Mouse (Mus musculus) neural tube, embryonic 13.5 days (tissue): Measurements from ENCODE around the gene Ube2m. TPM values are rescaled to one million over a fixed set of nuclear protein-coding genes. Genes with fewer than 3 reads are reported as not detected.

Experiments
- ATAC-seq: fragments of 200-750 bp; cut with Nextera tagmentation; 2 replicates; pipeline ENCODE4 v1.8.0; 2017; ENCODE audit warnings: low read depth, mild to moderate bottlenecking, moderate TSS enrichment, moderate library complexity
- H3K27ac ChIP-seq: fragments of 300-500 bp; sonication (generic); replicated peaks from 2 replicates; pipeline ENCODE4 v1.5.1; 2015; ENCODE audit warnings: moderate library complexity, mild to moderate bottlenecking, inconsistent platforms
- H3K27me3 ChIP-seq: fragments of 300-500 bp; sonication (generic); 2 replicates; pipeline ENCODE4 v1.6.1; 2015; ENCODE audit warnings: mild to moderate bottlenecking, inconsistent platforms
- H3K36me3 ChIP-seq: fragments of 300-500 bp; sonication (generic); 2 replicates; pipeline ENCODE4 v1.6.1; 2015; ENCODE audit warnings: mild to moderate bottlenecking, inconsistent platforms
- H3K4me1 ChIP-seq: fragments of 300-500 bp; sonication (generic); replicated peaks from 2 replicates; pipeline ENCODE4 v1.6.1; 2015; ENCODE audit warnings: inconsistent platforms
- H3K4me2 ChIP-seq: fragments of 300-500 bp; sonication (generic); 2 replicates; pipeline ENCODE4 v1.6.1; 2015; ENCODE audit warnings: inconsistent platforms, mild to moderate bottlenecking, moderate library complexity
- H3K4me3 ChIP-seq: fragments of 300-500 bp; sonication (generic); 2 replicates; pipeline ENCODE4 v1.5.1; 2015; ENCODE audit warnings: mild to moderate bottlenecking, inconsistent platforms
- H3K9ac ChIP-seq: fragments of 300-500 bp; sonication (generic); 2 replicates; pipeline ENCODE4 v1.6.1; 2015; ENCODE audit warnings: moderate library complexity, mild to moderate bottlenecking, inconsistent platforms
- H3K9me3 ChIP-seq: fragments of 300-500 bp; sonication (generic); 2 replicates; pipeline ENCODE4 v1.6.1; 2016; ENCODE audit warnings: inconsistent platforms
- WGBS: fragments of 180-500 bp; shearing (Covaris S2); methylation state at CpG from one replicate; pipeline ENCODE4 v1.1.7; 2015; 5-methylcytosine and 5-hydroxymethylcytosine counted together
- polyA plus RNA-seq: library from polyadenylated mRNA; unstranded; fragments of >200 nt; fragmentation: Nextera tagmentation; extraction: Ambion mirVana; gene quantifications from 2 replicates; pipeline ENCODE4 v1.2.1, GENCODE M21; 2015

Ube2m gene
- polyA plus RNA-seq, 1 experiment from 2014 or later: 149 TPM

GRCm38 (mm10) chr7:13043445-13044253 lies 5.6 kb upstream of the Ube2m start:
- peaks cover 23% of the 10 kb centered on the region for H3K4me1 ChIP-seq
- no peaks in the 10 kb centered on the region for H3K36me3 ChIP-seq
- H3K4me3 ChIP-seq: peak overlapping the region; percentile 43
- peaks cover 50% of the 10 kb centered on the region for H3K27me3 ChIP-seq
- 6% methylated on average over 88 of the region's 88 CpGs for WGBS
- H3K9me3 ChIP-seq: no peaks in the 10 kb centered on the region
- ATAC-seq: peak; percentile 48
- H3K9ac ChIP-seq: peak overlapping the region; percentile 77
- H3K4me2 ChIP-seq: peak overlapping the region; percentile 73
- 0 out of 2 replicates have a peak overlapping the region, but pooled peaks have one; percentile 6 for H3K27ac ChIP-seq

GRCm38 (mm10) chr7:13043120-13043444 lies 5.0 kb upstream of the Ube2m start:
- no peak for ATAC-seq
- H3K4me1 ChIP-seq: peaks cover 25% of the 10 kb centered on the region
- H3K27ac ChIP-seq: no peak overlapping the region
- peak overlapping the region; percentile 77 for H3K9ac ChIP-seq
- 40% methylated on average over 16 of the region's 16 CpGs for WGBS
- H3K9me3 ChIP-seq: no peaks in the 10 kb centered on the region
- peak overlapping the region; percentile 43 for H3K4me3 ChIP-seq
- H3K27me3 ChIP-seq: peaks cover 50% of the 10 kb centered on the region
- H3K4me2 ChIP-seq: peak overlapping the region; percentile 73
- no peaks in the 10 kb centered on the region for H3K36me3 ChIP-seq

GRCm38 (mm10) chr7:13042511-13042910 lies 4.4 kb upstream of the Ube2m start:
- H3K27me3 ChIP-seq: peaks cover 50% of the 10 kb centered on the region

DNA sequence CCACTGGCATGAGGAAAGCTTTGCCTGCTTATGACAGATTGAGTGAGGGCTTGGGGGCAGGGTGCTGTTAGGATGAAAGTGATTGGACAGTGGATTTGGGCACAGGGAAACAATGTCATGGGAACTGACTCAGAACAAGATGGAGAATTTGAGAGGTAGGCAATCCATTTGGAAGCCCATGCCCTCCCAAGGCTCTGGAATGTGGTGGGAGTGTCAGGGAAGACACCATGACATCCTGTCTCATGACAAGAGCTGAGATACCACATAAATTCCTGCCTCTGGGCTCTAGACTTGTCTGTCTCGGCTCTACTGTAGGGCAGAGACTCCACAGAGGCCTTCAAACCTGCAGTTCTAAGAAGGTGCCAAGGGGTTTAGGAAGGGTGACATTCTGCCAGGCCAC lies 3.2 kb upstream of the Ube2m start:
- Histone ChIP-seq H3K27me3 (peaks cover 50% of the 10 kb centered on the region), H3K4me3 (no peak overlapping the region), H3K9me3 (no peaks in the 10 kb centered on the region), H3K27ac (no peak overlapping the region), H3K9ac (no peak overlapping the region), H3K4me2 (no peak overlapping the region), H3K4me1 (peaks cover 34% of the 10 kb centered on the region), H3K36me3 (peaks cover 1% of the 10 kb centered on the region)
- WGBS: 68% methylated on average over 1 of the region's 1 CpGs
- ATAC-seq: no peak

More at GRCm38 (mm10) chr7:13042511-13042910, 4.4 kb upstream of the Ube2m start:
- Histone ChIP-seq H3K9me3 (no peaks in the 10 kb centered on the region), H3K27ac (no peak overlapping the region), H3K36me3 (no peaks in the 10 kb centered on the region), H3K4me1 (peaks cover 25% of the 10 kb centered on the region), H3K4me2 (0 out of 2 replicates have a peak overlapping the region, but pooled peaks have one; percentile 73), H3K9ac (no peak overlapping the region), H3K4me3 (no peak overlapping the region)
- 72% methylated on average over 6 of the region's 6 CpGs for WGBS
- no peak for ATAC-seq

GRCm38 (mm10) chr7:13039181-13039580 lies 1.1 kb upstream of the Ube2m start:
- peaks cover 17% of the 10 kb centered on the region for H3K36me3 ChIP-seq
- peaks cover 34% of the 10 kb centered on the region for H3K27me3 ChIP-seq
- H3K27ac ChIP-seq: no peak overlapping the region
- no peak for ATAC-seq
- H3K4me3 ChIP-seq: peak overlapping the region; percentile 80
- H3K4me2 ChIP-seq: peak overlapping the region; percentile 91
- WGBS: 88% methylated on average over 1 of the region's 1 CpGs
- H3K4me1 ChIP-seq: peaks cover 47% of the 10 kb centered on the region
- H3K9me3 ChIP-seq: no peaks in the 10 kb centered on the region
- H3K9ac ChIP-seq: peak overlapping the region; percentile 98

DNA sequence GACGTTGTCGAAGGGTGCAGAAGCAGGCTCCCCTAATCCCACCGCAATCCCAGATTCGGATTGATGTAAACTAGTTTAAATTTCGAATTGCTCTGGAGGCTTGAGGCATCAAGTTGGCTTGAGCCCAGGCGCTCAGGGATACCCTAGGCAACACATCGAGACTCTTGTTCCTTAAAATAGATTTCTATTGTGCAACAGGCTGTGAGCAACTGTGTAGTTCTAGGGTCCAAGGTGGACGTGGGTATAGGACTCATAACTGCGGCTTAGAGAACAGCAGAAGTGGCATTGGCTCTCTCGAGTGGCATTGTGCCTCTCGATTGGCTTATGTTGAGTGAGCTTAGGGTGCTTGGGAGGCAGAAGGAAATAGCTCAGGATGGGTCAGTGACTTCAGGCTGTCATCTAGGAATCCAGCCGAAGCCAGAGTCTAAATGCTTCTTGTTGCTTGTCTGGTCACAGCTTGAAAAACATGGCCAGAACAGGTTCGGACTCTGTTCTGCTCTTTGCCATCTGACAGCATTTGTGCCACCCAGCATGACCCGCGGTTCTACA lies 620 bp upstream of the Ube2m start:
- no peak for ATAC-seq

DNA sequence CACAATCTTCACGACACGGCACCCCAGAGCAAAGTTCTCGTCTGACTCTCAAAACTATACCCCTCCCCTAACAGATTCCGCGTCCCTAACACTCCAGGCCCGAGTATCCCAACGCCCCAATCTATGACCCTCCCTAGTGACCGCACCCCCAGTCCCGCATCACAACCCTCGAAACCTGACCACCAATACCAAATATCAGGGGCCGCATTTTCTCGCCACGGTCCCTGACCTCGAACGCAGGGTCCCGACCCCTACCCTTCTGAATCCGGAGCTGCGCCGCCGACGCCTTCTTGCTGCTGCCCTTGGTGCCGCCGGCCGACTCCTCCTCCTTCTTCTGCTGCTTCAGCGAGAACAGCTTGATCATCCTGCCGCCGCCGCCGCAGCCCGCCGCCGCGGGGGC lies 709 bp downstream of the Ube2m start:
- Histone ChIP-seq H3K9ac (peak overlapping the region; percentile 98), H3K27me3 (peaks cover 15% of the 10 kb centered on the region), H3K4me3 (peak overlapping the region; percentile 80), H3K4me2 (peak overlapping the region; percentile 91), H3K27ac (peak overlapping the region; percentile 99), H3K9me3 (no peaks in the 10 kb centered on the region), H3K36me3 (peaks cover 30% of the 10 kb centered on the region), H3K4me1 (peaks cover 52% of the 10 kb centered on the region)
- ATAC-seq: peak; percentile 10; the same call in 1 of the 2 replicates
- WGBS: under 1% methylated on average over 31 of the region's 33 CpGs

More for the DNA sequence above, 620 bp upstream of the Ube2m start:
- peaks cover 47% of the 10 kb centered on the region for H3K4me1 ChIP-seq
- peaks cover 29% of the 10 kb centered on the region for H3K27me3 ChIP-seq
- H3K27ac ChIP-seq: peak overlapping the region; percentile 99
- no peaks in the 10 kb centered on the region for H3K9me3 ChIP-seq
- peaks cover 17% of the 10 kb centered on the region for H3K36me3 ChIP-seq
- H3K4me3 ChIP-seq: peak overlapping the region; percentile 80
- H3K9ac ChIP-seq: peak overlapping the region; percentile 98
- WGBS: 25% methylated on average over 15 of the region's 15 CpGs
- H3K4me2 ChIP-seq: peak overlapping the region; percentile 91

DNA sequence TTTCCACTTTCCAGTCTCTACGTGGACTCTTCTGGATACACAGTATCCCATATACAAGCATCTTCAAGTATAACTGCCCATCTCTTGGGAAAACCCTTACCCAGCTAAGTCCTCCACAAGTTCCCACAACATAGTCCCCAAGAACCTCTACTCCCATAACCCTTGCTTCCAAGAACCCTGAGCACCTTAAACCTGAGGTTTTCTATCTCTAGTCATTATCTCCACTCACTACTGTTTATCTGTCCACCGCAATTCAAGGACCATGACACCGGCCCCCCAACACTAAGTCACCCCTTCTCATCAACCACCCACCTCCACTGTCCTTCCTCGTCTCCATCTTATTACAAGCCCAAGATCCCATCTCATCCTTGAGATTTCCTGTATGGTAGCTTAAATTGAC lies 1.3 kb downstream of the Ube2m start:
- 49% methylated on average over 4 of the region's 4 CpGs for WGBS
- H3K9ac ChIP-seq: peak overlapping the region; percentile 98
- peak overlapping the region; percentile 91 for H3K4me2 ChIP-seq
- H3K27ac ChIP-seq: peak overlapping the region; percentile 99
- H3K4me3 ChIP-seq: peak overlapping the region; percentile 80
- no peaks in the 10 kb centered on the region for H3K9me3 ChIP-seq
- H3K27me3 ChIP-seq: peaks cover 10% of the 10 kb centered on the region
- ATAC-seq: no peak
- H3K4me1 ChIP-seq: peaks cover 52% of the 10 kb centered on the region
- H3K36me3 ChIP-seq: peaks cover 36% of the 10 kb centered on the region

DNA sequence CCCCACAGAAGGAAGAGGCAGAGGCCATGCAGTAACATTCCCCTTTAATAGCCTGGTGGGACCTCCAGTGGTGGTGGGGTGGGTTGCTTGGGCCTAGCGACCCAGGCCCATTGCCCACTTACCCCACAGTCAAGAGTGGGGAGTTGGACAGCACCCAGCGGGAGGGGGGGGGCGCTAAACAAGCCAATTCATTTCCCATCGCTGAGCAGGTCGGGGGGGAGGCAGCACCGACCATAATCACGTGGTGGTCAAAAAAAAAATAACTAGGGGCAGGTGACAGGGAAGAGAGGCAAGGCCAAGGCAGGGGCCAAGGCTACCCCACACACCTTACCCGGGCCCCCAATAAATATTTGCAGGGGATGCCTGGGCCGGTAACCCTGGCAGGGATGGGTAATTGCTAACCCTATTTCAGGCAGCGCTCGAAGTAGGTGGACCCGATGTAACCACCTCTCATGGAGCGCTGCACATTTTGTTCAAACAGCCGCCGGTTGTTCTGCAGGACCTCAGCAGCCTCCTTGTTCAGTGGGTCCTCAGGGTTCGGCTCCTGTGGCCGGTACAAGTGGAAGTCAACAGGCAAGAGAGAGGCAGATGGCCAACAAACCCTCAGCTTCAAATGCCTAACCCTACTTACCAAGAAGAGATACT lies 2.7 kb downstream of the Ube2m start:
- Histone ChIP-seq H3K27ac (peak overlapping the region; percentile 95), H3K27me3 (no peaks in the 10 kb centered on the region), H3K4me2 (peak overlapping the region; percentile 95), H3K4me3 (peak overlapping the region; percentile 80), H3K36me3 (peaks cover 51% of the 10 kb centered on the region), H3K9me3 (no peaks in the 10 kb centered on the region), H3K4me1 (peaks cover 52% of the 10 kb centered on the region), H3K9ac (peak overlapping the region; percentile 90)
- WGBS: 85% methylated on average over 17 of the region's 17 CpGs
- ATAC-seq: 0 out of 2 replicates have a peak, but pooled peaks have one; percentile 0

DNA sequence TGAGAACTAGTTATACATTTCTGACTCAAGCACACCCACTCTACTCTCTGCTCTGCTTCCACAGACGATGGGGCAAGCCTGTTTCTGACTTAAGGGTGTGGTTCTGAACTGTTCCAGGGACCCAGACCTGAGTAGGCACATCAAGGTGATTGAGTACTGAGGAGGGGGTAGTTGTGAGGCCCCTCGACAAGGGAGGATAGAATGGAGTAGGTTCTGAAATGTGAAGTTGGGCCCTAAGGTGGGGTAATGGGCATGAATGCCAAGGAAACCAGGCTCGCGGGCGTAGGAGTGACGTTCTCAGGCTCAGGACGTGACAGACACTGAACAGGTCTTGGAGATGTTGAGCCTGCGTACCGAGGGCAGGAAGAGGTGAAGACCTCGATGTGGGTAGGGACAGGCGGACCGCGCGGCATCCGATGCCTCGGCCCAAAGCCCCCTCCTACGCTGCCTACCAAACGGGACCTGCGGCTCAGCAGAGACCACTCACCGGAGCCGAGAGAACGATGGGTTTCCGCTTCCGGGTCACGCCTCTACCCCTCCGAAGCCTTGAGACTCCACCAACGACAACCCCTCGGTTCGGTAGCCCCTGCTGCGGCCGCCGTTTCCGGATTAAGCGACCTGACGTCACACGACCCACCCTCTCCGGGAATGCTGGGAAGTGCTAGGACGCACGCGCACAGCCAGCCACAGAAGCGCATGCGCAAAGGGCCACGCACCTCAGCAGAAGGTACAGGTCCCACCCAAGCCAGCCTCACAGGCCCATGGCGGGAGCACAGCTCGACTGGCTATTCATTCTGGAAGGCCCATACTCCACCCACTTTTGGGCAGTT lies 3.7 kb downstream of the Ube2m start, which contains the start of gene Chmp2a:
Chmp2a (minus strand) TSS at position 660 of the 830 bp plus-strand sequence.
- Histone ChIP-seq H3K9ac (peak within 1 kb of the TSS; percentile 90), H3K27me3 (no peaks in the 10 kb centered on the region), H3K36me3 (peaks cover 60% of the 10 kb centered on the region), H3K9me3 (no peaks in the 10 kb centered on the region), H3K4me2 (peak within 1 kb of the TSS; percentile 95), H3K4me3 (peak within 1 kb of the TSS; percentile 80), H3K4me1 (peaks cover 51% of the 10 kb centered on the region), H3K27ac (peak within 1 kb of the TSS; percentile 95)
- peak; percentile 79 for ATAC-seq
- WGBS: under 1% methylated on average over 45 of the region's 45 CpGs

- peaks cover 43% of the 10 kb centered on the region for H3K4me1 ChIP-seq
- H3K36me3 ChIP-seq: peaks cover 68% of the 10 kb centered on the region
- peak overlapping the region; percentile 95 for H3K27ac ChIP-seq
- no peaks in the 10 kb centered on the region for H3K9me3 ChIP-seq
- WGBS: 54% methylated on average over 13 of the region's 13 CpGs
- H3K9ac ChIP-seq: peak overlapping the region; percentile 90
- no peaks in the 10 kb centered on the region for H3K27me3 ChIP-seq
- peak overlapping the region; percentile 80 for H3K4me3 ChIP-seq
- no peak for ATAC-seq
- H3K4me2 ChIP-seq: peak overlapping the region; percentile 95
Observed at GRCm38 (mm10) chr7:13033451-13034147, 4.5 kb downstream of the Ube2m start.
